In the genomic region with DNA sequence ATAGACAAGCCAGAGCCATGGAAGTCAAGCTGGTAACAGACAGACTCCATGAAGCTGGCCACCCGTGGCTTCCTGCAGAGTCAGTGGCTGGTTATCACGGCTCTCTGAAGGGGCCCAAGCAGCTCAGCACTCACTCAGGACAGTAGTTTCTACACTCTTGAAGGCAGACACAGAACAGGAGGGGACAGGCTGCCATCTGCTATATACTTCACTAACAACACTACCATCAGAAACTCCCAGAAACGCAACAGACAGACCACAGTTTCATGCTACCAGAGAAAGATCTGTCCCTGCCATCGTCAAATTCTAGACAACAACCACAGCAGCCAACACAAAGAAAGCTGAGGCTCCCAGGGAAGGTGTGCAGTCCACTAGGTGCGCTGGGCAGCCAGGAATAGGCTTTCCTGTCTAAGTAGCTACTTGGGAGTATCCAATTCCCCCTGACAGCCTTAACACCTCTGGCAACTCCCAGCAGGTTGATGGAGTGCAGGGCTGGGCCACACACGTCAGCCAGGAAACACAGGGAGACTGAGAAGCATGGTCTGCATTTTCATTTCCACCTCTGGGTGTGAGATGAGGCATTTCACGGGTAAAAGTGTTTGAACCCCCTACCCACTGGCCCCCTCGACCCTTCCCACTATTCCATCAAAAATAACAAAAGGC, we compare ENCODE assay signal across 12 mouse cellular contexts.
DNase-seq lines count a peak whose midpoint lies in the region; ATAC-seq and TF ChIP-seq lines count a peak whose summit lies in the region.
"Had no signal": no experiment of that assay in that cellular context is flagged by ENCODE, and none has a peak within 500 bp of the region (broad histone marks: within the 10 kb centered on the region; RNA-seq: fewer than 3 reads in every experiment).

No protein-coding gene starts in this region.

- no peak for DNase-seq in heart, adult 8-10 months (ENCODE audit: low spot score)
- no peak for DNase-seq in midbrain, postnatal 0 days (ENCODE audit: low spot score)
- no peak for DNase-seq in forebrain, postnatal 0 days
- DNase-seq in lung, postnatal 36 days, result peak; percentile 38
- no peak for DNase-seq in retina, embryonic 14.5 days (ENCODE audit: low spot score)
- DNase-seq: cerebellum, adult 11-12 months; embryo, embryonic 11 days; right cerebral cortex, postnatal 25 days; thymus, postnatal 4 days had no signal

- no peak overlapping the region for H3K4me3 ChIP-seq in heart, embryonic 15.5 days
- no peak overlapping the region for H3K4me3 ChIP-seq in midbrain, embryonic 13.5 days (replicated peaks)
- H3K4me3 ChIP-seq in midbrain, postnatal 0 days (ENCODE audit: low read depth, low read length), result no peak overlapping the region
- H3K4me3 ChIP-seq in forebrain, postnatal 0 days (ENCODE audit: low read depth, low read length), result no peak overlapping the region
- H3K4me3 ChIP-seq: liver, embryonic 15.5 days had no signal

- no peak overlapping the region for H3K9ac ChIP-seq in heart, embryonic 15.5 days
- H3K9ac ChIP-seq in midbrain, embryonic 13.5 days (replicated peaks), result no peak overlapping the region
- H3K9ac ChIP-seq in midbrain, postnatal 0 days (replicated peaks; ENCODE audit: low read length, poor library complexity, severe bottlenecking), result no peak overlapping the region
- no peak overlapping the region for H3K9ac ChIP-seq in forebrain, postnatal 0 days
- H3K9ac ChIP-seq: liver, embryonic 15.5 days had no signal

- H3K36me3 ChIP-seq in heart, embryonic 15.5 days, result no peaks in the 10 kb centered on the region
- no peaks in the 10 kb centered on the region for H3K36me3 ChIP-seq in midbrain, embryonic 13.5 days
- H3K36me3 ChIP-seq in midbrain, postnatal 0 days (ENCODE audit: insufficient read depth, low read length), result no peaks in the 10 kb centered on the region
- no peaks in the 10 kb centered on the region for H3K36me3 ChIP-seq in forebrain, postnatal 0 days (ENCODE audit: insufficient read depth)
- H3K36me3 ChIP-seq: liver, embryonic 15.5 days had no signal

- WGBS in heart, embryonic 15.5 days, result 32% methylated on average over 8 of the region's 8 CpGs
- 63% methylated on average over 8 of the region's 8 CpGs for WGBS in midbrain, embryonic 13.5 days
- 53% methylated on average over 8 of the region's 8 CpGs for WGBS in midbrain, postnatal 0 days
- whole genome bisulfite sequencing in forebrain, postnatal 0 days, result 55% methylated on average over 8 of the region's 8 CpGs

- no peak for ATAC-seq in heart, embryonic 15.5 days (replicated peaks; ENCODE audit: insufficient number of reproducible peaks, insufficient read depth, low FRiP score, low read depth)
- ATAC-seq in midbrain, embryonic 13.5 days, result no peak
- no peak for ATAC-seq in midbrain, postnatal 0 days (ENCODE audit: low FRiP score)
- peak; percentile 59; the same call in 1 of the 2 replicates for ATAC-seq in forebrain, postnatal 0 days

- H3K4me1 ChIP-seq in heart, embryonic 15.5 days (replicated peaks), result peaks cover 42% of the 10 kb centered on the region
- peaks cover 30% of the 10 kb centered on the region for H3K4me1 ChIP-seq in midbrain, embryonic 13.5 days (replicated peaks)
- 0 out of 2 replicates have a peak, but pooled peaks cover 9% of the 10 kb centered on the region for H3K4me1 ChIP-seq in midbrain, postnatal 0 days (ENCODE audit: insufficient read depth, low read length)
- H3K4me1 ChIP-seq in forebrain, postnatal 0 days (ENCODE audit: insufficient read depth), result no peaks in the 10 kb centered on the region

- H3K4me2 ChIP-seq in heart, embryonic 15.5 days, result no peak overlapping the region
- no peak overlapping the region for H3K4me2 ChIP-seq in midbrain, embryonic 13.5 days (replicated peaks)
- no peak overlapping the region for H3K4me2 ChIP-seq in midbrain, postnatal 0 days (ENCODE audit: low read depth, low read length, poor library complexity, severe bottlenecking)
- no peak overlapping the region for H3K4me2 ChIP-seq in forebrain, postnatal 0 days (ENCODE audit: low read depth)
- H3K4me2 ChIP-seq: liver, embryonic 15.5 days had no signal

- 0 out of 2 replicates have a peak overlapping the region, but pooled peaks have one; percentile 20 for H3K27ac ChIP-seq in heart, embryonic 15.5 days
- H3K27ac ChIP-seq in midbrain, embryonic 13.5 days, result peak overlapping the region; percentile 71
- H3K27ac ChIP-seq in midbrain, postnatal 0 days (ENCODE audit: low read depth, low read length), result no peak overlapping the region
- H3K27ac ChIP-seq in forebrain, postnatal 0 days (ENCODE audit: low read depth, low read length), result no peak overlapping the region

- H3K9me3 ChIP-seq in heart, embryonic 15.5 days (replicated peaks), result no peaks in the 10 kb centered on the region
- no peaks in the 10 kb centered on the region for H3K9me3 ChIP-seq in midbrain, embryonic 13.5 days
- no peaks in the 10 kb centered on the region for H3K9me3 ChIP-seq in midbrain, postnatal 0 days (ENCODE audit: low read length)
- H3K9me3 ChIP-seq in forebrain, postnatal 0 days (ENCODE audit: low read length), result no peaks in the 10 kb centered on the region
- H3K9me3 ChIP-seq: liver, embryonic 15.5 days had no signal

- TF ChIP-seq CTCF in midbrain, postnatal 0 days (IDR thresholded peaks at IDR 0.05), result no peak
- no peak for TF ChIP-seq CTCF in forebrain, postnatal 0 days (IDR thresholded peaks at IDR 0.05; ENCODE audit: low read depth)

- H3K27me3 ChIP-seq in heart, embryonic 15.5 days, result no peaks in the 10 kb centered on the region
- H3K27me3 ChIP-seq in midbrain, embryonic 13.5 days, result no peaks in the 10 kb centered on the region
- H3K27me3 ChIP-seq in midbrain, postnatal 0 days (ENCODE audit: insufficient read depth, low read length), result no peaks in the 10 kb centered on the region
- H3K27me3 ChIP-seq in forebrain, postnatal 0 days (ENCODE audit: insufficient read depth, low read length), result no peaks in the 10 kb centered on the region
- H3K27me3 ChIP-seq: liver, embryonic 15.5 days had no signal

Comparison
In these comparisons a context has a peak if more than half of its experiments do, and no peak if none do; other contexts are left out.
1. H3K27ac ChIP-seq: peak in heart, embryonic 15.5 days (single experiment) and midbrain, embryonic 13.5 days (single experiment); none in midbrain, postnatal 0 days (single experiment) and forebrain, postnatal 0 days (single experiment).